Mouse (Mus musculus) small intestine, adult 2 months (tissue): Measurements from ENCODE around the gene Lrfn2. TPM values are rescaled to one million over a fixed set of nuclear protein-coding genes. Genes with fewer than 3 reads are reported as not detected.

Experiments used
- H3K27ac ChIP-seq: fragments of 200-500 bp; 2 replicates; pipeline ENCODE4 v1.5.1; 2012; ENCODE audit warnings: low read depth, low read length, control low read depth, inconsistent platforms; ENCODE audit not compliant: insufficient read depth
- H3K27me3 ChIP-seq: fragments of 200-500 bp; 2 replicates; pipeline ENCODE4 v1.6.1; 2012; ENCODE audit warnings: mild to moderate bottlenecking, moderate library complexity, low read length, inconsistent platforms; ENCODE audit not compliant: control insufficient read depth, insufficient read depth
- H3K36me3 ChIP-seq: fragments of 200-500 bp; 2 replicates; pipeline ENCODE4 v1.6.1; 2012; ENCODE audit warnings: mild to moderate bottlenecking, low read length, control low read depth, inconsistent platforms; ENCODE audit not compliant: control insufficient read depth, insufficient read depth
- H3K4me1 ChIP-seq: fragments of 200-500 bp; 2 replicates; pipeline ENCODE4 v1.6.1; 2012; ENCODE audit warnings: low read length, inconsistent platforms, mixed read lengths; ENCODE audit not compliant: control insufficient read depth, insufficient read depth, insufficient read length
- H3K4me3 ChIP-seq: fragments of 200-500 bp; 2 replicates; pipeline ENCODE4 v1.5.1; 2012; ENCODE audit warnings: low read depth, mild to moderate bottlenecking, control low read depth, inconsistent platforms, low read length, moderate library complexity
- CTCF ChIP-seq: fragments of 200-500 bp; IDR thresholded peaks from 2 replicates; pipeline ENCODE4 v1.5.1; 2012; ENCODE audit warnings: low read depth, mild to moderate bottlenecking, control low read depth, inconsistent platforms, low read length, moderate library complexity, mixed read lengths; ENCODE audit not compliant: insufficient replicate concordance, insufficient read length; ENCODE audit errors: extremely low read depth
- POLR2A ChIP-seq: fragments of 200-500 bp; IDR thresholded peaks from 2 replicates; pipeline ENCODE4 v1.6.1; 2012; ENCODE audit warnings: low read depth, mild to moderate bottlenecking, control low read depth, inconsistent platforms, low read length, moderate library complexity
- WGBS: fragments of 180-500 bp; shearing (Covaris S2); methylation state at CpG from one replicate; pipeline ENCODE4 v1.1.7; 2018; 5-methylcytosine and 5-hydroxymethylcytosine counted together
- polyA plus RNA-seq: library from polyadenylated mRNA; depleted of rRNA; stranded (reverse); fragments of >200 nt; gene quantifications from 2 replicates; pipeline ENCODE4 v1.2.3, GENCODE M21; 2012

The Lrfn2 gene
- polyA plus RNA-seq, 1 experiment: 0.10 TPM

DNA sequence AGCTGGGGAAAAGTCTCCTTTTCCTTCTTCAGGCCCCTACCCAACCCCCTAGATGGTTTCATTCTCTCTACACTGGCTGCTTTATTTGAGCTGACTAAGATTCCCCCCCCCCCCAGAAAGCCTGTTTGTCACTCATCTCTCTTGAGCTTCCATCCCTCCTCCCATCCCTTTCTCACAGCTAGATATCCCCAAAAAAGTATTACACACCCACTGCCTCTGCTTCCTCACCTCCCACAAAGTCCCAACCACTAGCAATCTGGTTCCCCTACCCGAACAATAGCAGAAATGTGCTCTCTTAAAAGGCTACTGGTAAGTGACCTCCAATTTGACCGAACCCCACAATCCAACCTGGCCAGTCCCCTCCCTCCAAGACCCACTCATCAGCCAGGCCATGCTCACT, 9.3 kb upstream of the Lrfn2 start:
- no peak for TF ChIP-seq POLR2A
- no peak for TF ChIP-seq CTCF
- Histone ChIP-seq H3K27me3 (no peaks in the 10 kb centered on the region), H3K27ac (no peak overlapping the region), H3K4me1 (no peaks in the 10 kb centered on the region), H3K4me3 (no peak overlapping the region), H3K36me3 (no peaks in the 10 kb centered on the region)
- 80% methylated on average over 2 of the region's 2 CpGs for WGBS

DNA sequence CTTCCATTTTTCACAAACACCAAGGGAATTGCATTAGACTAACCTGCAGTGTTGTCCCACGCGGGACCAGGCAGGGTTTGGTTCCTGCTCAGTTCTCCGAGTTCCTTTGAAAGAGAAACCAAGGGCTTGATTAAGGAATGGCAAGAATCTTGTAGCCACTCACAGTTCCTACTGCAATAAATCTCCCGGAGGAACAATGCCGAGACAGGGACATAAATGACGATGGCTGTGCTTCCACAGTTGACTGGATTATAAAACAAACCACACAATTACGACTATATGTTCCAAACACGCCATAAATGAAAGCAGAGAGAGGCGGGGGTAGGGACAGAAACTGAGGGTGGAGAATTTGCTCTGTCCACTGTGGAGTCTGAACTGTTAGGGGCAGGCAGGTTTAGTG, 6.8 kb upstream of the Lrfn2 start:
- Histone ChIP-seq H3K4me3 (no peak overlapping the region), H3K27me3 (no peaks in the 10 kb centered on the region), H3K27ac (no peak overlapping the region), H3K36me3 (no peaks in the 10 kb centered on the region), H3K4me1 (no peaks in the 10 kb centered on the region)
- 27% methylated on average over 9 of the region's 9 CpGs for WGBS
- no peak for TF ChIP-seq CTCF
- TF ChIP-seq POLR2A: no peak

DNA sequence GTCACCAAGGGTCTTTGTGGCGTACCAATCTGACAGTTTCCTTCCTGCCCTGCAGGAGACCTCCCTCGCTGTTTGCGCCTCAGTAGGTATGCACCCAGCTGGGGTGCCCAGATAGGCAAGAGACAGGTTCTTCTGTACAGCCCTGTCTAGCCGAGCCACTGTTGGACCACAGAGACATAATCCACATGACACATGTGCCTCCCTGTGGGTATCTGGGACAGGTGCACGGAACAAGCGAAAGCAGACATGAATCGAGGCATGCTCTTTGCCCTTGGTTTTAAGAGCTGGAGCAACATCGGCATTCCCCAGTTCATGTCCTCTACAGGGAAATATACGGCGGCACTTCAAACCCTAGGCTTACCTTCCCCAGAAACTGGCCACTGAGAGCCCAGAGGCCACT, 1.2 kb upstream of the Lrfn2 start:
- no peaks in the 10 kb centered on the region for H3K36me3 ChIP-seq
- WGBS: 29% methylated on average over 10 of the region's 10 CpGs
- no peak overlapping the region for H3K4me3 ChIP-seq

DNA sequence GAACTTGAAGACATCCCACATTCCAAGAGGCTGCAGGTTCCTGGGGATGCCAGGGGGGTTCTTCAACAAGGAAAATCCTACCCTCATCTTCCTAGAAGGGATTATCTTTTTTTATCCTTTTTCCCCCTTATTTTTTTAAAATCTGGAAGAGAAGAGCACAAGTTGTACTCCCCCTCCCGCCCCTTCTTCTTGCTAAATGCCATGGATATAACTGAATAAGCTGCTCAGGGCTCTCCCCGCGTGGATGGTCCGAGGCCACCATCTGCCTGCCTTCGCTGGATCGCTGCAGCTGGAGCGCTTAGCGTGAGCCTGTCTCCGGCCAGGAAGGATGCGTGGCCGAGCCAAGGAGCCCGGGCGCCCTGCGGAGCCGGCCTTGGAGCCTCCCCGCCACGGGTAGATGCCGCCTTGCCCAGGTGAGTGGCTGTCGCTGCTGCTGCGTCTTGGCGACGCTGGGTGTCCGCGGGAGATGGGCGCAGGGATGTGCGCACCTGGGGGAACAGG, 277 bp downstream of the Lrfn2 start:
- no peaks in the 10 kb centered on the region for H3K36me3 ChIP-seq
- peak overlapping the region; percentile 65 for H3K4me3 ChIP-seq
- TF ChIP-seq CTCF (no peak), POLR2A (no peak)
- H3K27me3 ChIP-seq: peaks cover 6% of the 10 kb centered on the region; the same call in 1 of the 2 replicates
- 4% methylated on average over 26 of the region's 26 CpGs for WGBS
- H3K27ac ChIP-seq: no peak overlapping the region
- H3K4me1 ChIP-seq: peaks cover 16% of the 10 kb centered on the region

More for the DNA sequence above, 1.2 kb upstream of the Lrfn2 start:
- Histone ChIP-seq H3K4me1 (peaks cover 9% of the 10 kb centered on the region), H3K27me3 (peaks cover 6% of the 10 kb centered on the region; the same call in 1 of the 2 replicates), H3K27ac (no peak overlapping the region)
- TF ChIP-seq CTCF (0 out of 2 replicates have a peak, but pooled peaks have one; percentile 4), POLR2A (no peak)

DNA sequence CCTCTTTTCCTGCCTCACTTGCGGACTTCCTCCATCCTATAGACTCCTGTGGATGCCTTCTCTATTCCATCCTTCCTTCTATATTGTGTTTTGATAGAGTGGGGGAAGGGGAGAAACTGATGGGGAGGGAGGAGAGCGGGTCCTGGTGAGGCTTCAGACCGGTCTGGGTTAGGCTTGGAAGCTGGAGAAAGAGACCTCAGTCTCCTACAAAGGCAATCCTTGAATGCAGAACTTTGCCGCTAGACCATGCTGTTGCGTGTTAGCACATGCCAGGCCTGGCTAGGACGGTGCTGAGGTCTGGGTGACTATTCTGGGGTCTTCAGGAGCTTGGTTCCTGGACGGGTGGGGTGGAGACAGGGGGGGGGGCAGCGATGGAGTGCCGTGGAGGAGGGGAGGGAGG, 737 bp downstream of the Lrfn2 start:
- no peak for TF ChIP-seq CTCF
- no peak for TF ChIP-seq POLR2A

DNA sequence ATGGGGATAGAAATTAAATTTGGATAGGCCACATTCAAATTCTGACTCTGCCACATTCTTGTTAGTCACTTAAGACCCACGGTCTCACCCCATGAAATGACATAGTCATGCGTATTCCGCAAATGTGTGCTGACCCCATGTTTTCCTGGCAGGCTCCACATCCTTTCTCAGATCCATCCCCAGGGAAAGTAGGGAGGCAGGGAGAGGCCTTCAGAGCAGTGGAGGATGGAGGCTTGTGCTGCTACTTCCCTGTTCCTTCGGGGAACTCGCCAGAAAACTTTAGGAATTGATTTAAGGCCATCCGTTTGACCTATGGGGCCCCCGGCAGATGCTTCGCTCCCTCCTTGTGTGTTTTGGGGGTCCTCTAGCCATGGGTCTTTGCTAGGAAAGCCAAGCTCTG, 3.0 kb downstream of the Lrfn2 start:
- no peak for TF ChIP-seq CTCF
- no peak overlapping the region for H3K27ac ChIP-seq
- H3K4me3 ChIP-seq: no peak overlapping the region
- WGBS: 94% methylated on average over 8 of the region's 8 CpGs
- peaks cover 27% of the 10 kb centered on the region for H3K4me1 ChIP-seq
- peaks cover 6% of the 10 kb centered on the region; the same call in 1 of the 2 replicates for H3K27me3 ChIP-seq
- no peaks in the 10 kb centered on the region for H3K36me3 ChIP-seq

More for the DNA sequence above, 737 bp downstream of the Lrfn2 start:
- Histone ChIP-seq H3K27ac (no peak overlapping the region), H3K36me3 (no peaks in the 10 kb centered on the region), H3K4me1 (peaks cover 18% of the 10 kb centered on the region), H3K4me3 (0 out of 2 replicates have a peak overlapping the region, but pooled peaks have one; percentile 17), H3K27me3 (peaks cover 6% of the 10 kb centered on the region; the same call in 1 of the 2 replicates)
- WGBS: 30% methylated on average over 9 of the region's 9 CpGs

DNA sequence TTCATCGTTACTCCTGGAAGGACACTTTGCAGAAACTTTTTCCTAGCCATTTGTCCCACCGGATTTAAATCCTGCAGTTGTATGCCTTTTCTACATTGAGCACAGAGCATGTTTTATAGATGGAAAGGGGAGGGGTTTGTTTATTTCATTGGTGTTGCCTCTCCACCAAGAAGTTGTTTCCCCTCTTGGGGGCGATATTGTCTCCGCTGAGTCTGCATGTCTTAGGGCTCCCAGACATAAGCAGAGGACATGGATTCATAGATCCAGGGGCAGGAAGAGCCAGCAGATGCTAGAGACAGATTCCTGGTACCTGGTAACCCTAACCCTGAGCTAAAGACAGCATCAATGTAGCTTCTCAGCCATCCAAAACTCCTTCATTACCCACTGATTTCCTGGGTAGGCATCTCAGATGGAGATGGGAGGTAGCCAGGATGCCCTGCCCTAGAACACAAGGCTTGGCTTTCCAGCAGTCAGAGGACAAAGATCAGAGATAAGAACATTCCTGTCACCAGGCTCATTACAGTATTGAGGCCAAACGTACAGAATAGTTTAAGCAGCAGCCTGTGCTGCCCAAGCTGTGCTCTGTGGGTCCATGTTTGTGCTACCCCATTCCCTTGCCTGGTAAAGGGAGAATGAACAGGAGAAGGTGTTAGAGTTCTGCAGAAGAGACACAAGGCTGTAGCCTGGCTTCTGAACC, 4.4 kb downstream of the Lrfn2 start:
- TF ChIP-seq CTCF: no peak
- TF ChIP-seq POLR2A: no peak
- WGBS: 55% methylated on average over 5 of the region's 5 CpGs

More for the DNA sequence above, 4.4 kb downstream of the Lrfn2 start:
- H3K4me1 ChIP-seq: peaks cover 18% of the 10 kb centered on the region; the same call in 1 of the 2 replicates
- no peaks in the 10 kb centered on the region for H3K36me3 ChIP-seq
- peaks cover 6% of the 10 kb centered on the region; the same call in 1 of the 2 replicates for H3K27me3 ChIP-seq
- H3K4me3 ChIP-seq: no peak overlapping the region
- H3K27ac ChIP-seq: no peak overlapping the region
